Mouse (Mus musculus) macrophage (primary cell): ENCODE data around the gene Zfp334. TPM values are rescaled to one million over a fixed set of nuclear protein-coding genes. Genes with fewer than 3 reads are reported as not detected.

Source experiments
- H3K27ac ChIP-seq: fragments of 350-480 bp; formaldehyde crosslinking; 2 replicates; pipeline ENCODE4 v1.9.0; 2021
- H3K36me3 ChIP-seq: fragments of 350-480 bp; formaldehyde crosslinking; 2 replicates; pipeline ENCODE4 v1.9.0; 2021; ENCODE audit errors: inconsistent target
- H3K4me3 ChIP-seq: fragments of 350-480 bp; formaldehyde crosslinking; 2 replicates; pipeline ENCODE4 v1.9.0; 2021; ENCODE audit errors: inconsistent target
- H3K79me2 ChIP-seq: fragments of 350-480 bp; formaldehyde crosslinking; 2 replicates; pipeline ENCODE4 v1.9.0; 2021; ENCODE audit errors: inconsistent target
- WGBS: methylation state at CpG from one replicate; pipeline ENCODE4 v1.1.7; 2026; ENCODE audit warnings: inconsistent platforms; ENCODE audit not compliant: missing documents; 5-methylcytosine and 5-hydroxymethylcytosine counted together
- polyA plus RNA-seq: library from polyadenylated mRNA; stranded (reverse); fragments of 250-400 nt; gene quantifications from 3 replicates; pipeline ENCODE4 v1.2.4, GENCODE M21; 2018; ENCODE audit warnings: inconsistent platforms

The Zfp334 gene
- polyA plus RNA-seq, 1 experiment from 2014 or later = 0.06 TPM

DNA sequence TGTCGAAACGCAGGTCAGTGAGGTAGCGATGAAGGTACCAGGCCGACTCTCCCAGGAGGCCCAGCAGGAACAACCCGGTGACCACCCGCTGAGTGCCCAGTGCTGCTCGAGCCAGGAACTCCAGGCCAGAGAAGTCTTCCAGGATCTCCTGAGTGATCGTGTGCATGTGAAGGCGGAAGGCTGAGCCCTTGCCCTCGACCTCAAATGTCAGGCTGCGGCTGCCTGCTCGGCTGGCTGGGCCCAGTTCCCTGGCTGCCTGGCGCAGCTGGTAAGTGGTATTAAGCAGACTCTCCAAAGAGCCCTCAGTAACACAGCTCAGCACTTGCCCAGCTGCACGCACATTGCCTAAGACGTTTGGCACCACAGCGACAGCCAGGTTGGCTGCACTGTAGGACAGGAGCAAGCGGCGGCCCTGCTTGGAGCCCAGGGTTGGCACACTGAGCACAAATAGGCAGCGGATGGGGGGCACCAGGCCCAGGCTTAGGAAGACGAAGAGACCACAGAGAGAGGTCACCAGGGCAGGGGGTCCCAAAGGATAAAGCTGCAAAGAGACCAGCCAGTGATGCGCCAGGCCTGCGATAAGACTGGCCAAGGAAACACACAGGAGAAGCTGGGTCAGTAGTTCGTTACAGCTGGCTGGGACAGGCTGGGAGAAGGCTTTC, 9.6 kb upstream of the Zfp334 start:
- Histone ChIP-seq H3K27ac (no peak overlapping the region), H3K4me3 (no peak overlapping the region), H3K36me3 (no peaks in the 10 kb centered on the region), H3K79me2 (no peaks in the 10 kb centered on the region)
- WGBS = 94% methylated on average over 20 of the region's 23 CpGs

DNA sequence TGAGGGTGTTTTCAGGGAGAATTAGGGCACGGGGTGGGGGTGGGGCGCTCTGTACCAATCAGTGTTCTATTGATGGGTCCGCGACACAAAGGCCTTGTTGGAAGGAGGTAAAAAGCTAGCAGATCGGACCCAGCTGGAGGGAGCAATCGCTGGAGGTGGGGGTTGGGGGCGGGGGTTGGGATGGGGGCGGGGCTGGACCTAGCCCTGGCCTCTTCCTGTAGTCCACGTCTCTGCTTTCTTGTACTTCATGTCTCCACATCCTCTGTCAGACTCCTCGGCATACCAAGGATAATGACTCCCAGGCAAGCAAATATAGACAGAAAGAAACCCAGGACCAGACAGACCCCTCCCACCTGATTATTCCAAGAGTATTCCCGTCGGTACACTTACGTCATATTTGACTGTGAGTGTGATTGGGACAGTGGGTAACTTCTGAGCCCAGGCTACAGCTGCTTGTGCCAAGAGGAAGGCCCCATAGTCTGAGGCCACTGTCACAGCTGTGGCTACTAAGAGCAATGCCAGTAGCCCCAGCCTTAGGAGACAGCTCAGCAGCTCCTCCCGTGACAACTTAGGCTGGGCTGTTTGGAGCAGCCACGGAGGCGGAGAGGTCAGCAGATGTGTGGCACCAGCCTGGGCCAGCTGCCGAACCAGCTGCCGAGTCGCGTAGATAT, 8.9 kb upstream of the Zfp334 start:
- Histone ChIP-seq H3K36me3 (no peaks in the 10 kb centered on the region), H3K27ac (no peak overlapping the region), H3K4me3 (no peak overlapping the region), H3K79me2 (no peaks in the 10 kb centered on the region)
- 86% methylated on average over 19 of the region's 20 CpGs for WGBS

DNA sequence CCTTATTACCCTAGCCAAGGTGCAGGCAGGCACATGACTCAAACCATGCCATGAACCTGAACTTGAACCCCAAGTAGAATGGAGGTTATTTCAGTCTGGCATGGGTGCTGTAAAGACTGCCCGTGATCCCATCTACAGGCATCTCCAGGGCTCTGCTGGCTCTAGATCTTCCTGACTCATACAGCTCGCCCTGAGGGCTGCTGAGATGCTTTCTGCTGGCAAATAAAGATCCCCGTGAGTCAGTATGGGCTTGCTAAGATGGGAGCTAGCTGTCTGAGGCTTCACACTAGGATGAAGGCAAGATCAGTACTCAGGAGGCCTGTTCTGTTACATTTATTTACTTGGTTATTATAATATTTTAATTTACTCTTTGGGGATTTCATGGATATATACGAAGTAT, 4.1 kb upstream of the Zfp334 start:
- Histone ChIP-seq H3K27ac (no peak overlapping the region), H3K4me3 (no peak overlapping the region), H3K36me3 (no peaks in the 10 kb centered on the region), H3K79me2 (no peaks in the 10 kb centered on the region)
- WGBS = 91% methylated on average over 4 of the region's 4 CpGs

DNA sequence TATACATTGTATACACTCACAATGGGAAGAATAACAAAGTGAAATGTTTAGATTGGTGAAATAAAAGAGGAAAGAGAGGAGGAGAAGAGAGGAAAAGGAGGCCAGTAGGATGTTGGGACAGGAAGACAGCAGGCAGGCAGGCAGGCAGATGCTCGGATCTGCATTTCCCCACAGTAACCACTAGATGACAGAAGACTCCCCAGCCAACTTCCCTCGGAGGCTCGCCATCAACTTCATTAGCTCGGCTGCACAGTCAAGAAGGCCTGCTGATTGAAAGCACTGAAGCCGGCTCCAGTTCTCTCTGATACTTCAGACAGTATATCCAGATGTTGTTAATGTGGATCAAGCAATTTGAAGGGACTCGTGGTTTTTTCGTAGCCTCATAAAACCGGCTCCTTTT, 3.5 kb upstream of the Zfp334 start:
- WGBS = 24% methylated on average over 8 of the region's 8 CpGs
- H3K27ac ChIP-seq = no peak overlapping the region
- no peaks in the 10 kb centered on the region for H3K79me2 ChIP-seq
- no peaks in the 10 kb centered on the region for H3K36me3 ChIP-seq
- no peak overlapping the region for H3K4me3 ChIP-seq

DNA sequence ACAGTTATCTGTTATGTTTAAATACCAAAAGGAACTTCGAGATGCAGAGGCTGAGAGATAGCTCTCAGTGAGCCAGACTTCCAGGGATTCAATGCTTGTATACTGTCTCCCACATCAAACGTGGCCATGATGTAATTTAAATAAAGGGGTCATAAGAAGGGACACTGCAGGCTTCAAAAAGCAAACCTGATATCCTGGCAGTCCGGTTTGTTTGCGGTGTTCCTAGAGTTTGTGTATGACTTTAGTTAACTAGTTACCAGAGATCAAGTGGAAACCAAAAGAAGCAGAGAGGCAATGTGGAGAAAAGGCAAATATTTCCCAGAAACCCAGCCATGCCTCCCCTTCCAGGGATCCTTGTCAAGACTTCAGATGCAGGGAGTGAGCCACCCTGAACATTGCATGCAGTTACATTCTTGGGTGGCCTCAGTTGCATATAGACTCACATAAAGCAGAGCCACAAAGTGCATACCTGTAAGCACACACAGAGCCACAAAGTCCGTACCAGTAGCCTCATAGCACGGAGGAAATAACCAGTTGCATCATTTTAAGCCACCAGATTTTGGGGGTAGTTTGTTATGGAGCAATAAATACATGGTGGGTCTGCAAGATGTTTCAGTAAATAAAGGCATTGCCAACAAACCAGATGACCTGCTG, 1.4 kb upstream of the Zfp334 start:
- Histone ChIP-seq H3K36me3 (no peaks in the 10 kb centered on the region), H3K79me2 (no peaks in the 10 kb centered on the region), H3K27ac (no peak overlapping the region), H3K4me3 (no peak overlapping the region)
- 83% methylated on average over 6 of the region's 6 CpGs for WGBS

DNA sequence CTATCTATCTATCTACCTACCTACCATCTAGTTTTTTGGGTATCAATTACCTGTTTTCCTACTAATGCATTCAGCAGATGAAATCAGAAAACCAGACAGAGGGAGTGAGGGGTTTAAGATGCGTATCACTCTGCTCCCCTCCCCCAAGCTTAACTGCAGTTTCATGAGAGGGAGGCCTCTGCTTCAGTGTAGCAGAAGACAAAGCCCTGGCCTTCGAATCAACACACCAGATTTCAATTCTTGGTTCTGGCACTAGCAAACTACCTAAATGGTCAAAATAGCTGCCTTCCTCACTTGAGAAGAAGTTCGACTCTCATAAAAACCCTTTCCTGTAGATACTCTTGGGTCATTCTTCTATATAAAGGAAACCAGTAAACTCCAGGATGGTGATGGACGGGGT, 689 bp downstream of the Zfp334 start:
- WGBS = 67% methylated on average over 4 of the region's 4 CpGs
- no peak overlapping the region for H3K27ac ChIP-seq
- H3K4me3 ChIP-seq = no peak overlapping the region
- H3K79me2 ChIP-seq = no peaks in the 10 kb centered on the region
- no peaks in the 10 kb centered on the region for H3K36me3 ChIP-seq

DNA sequence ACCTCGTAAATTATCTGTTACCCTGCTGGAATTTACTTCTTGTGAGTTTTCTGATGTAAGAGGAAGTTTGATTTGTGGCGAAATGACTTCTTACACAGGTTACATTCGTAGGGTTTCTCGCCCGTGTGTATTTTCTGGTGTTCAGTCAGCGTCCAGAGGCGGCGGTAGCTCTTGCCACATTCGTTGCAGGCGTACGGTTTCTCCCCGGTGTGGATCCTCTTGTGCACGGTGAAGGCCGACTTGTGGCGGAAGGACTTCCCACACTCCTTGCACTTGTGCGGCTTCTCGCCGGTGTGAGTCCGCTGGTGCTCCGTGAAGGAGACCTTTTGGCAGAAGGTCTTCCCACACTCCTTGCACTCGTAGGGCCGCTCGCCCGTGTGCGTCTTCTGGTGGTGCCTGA, 8.0 kb downstream of the Zfp334 start:
- H3K27ac ChIP-seq = no peak overlapping the region
- H3K79me2 ChIP-seq = no peaks in the 10 kb centered on the region
- H3K36me3 ChIP-seq = no peaks in the 10 kb centered on the region
- no peak overlapping the region for H3K4me3 ChIP-seq
- 93% methylated on average over 22 of the region's 25 CpGs for WGBS

DNA sequence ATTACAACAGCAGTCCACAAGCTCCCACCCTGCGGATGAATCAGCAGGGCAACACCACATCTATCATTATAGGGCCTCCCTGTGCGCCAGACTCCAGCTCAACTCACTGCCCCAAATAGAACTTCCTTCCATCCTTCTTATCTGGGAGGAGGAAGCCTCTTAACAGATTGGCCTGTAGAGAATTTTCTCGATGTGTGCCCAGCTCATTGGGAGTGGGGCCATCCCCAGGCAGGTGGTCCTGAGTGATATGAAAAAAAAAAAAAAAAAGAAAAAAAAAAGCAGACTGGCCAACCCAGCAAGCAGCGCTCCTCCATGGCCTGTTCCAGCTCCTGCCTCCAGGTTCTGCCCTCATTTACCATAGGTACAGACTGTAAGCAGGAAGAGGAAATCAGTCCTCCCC, 12.1 kb downstream of the Zfp334 start:
- no peaks in the 10 kb centered on the region for H3K36me3 ChIP-seq
- no peak overlapping the region for H3K4me3 ChIP-seq
- 27% methylated on average over 4 of the region's 4 CpGs for WGBS
- H3K79me2 ChIP-seq = no peaks in the 10 kb centered on the region
- peak overlapping the region; percentile 42 for H3K27ac ChIP-seq

DNA sequence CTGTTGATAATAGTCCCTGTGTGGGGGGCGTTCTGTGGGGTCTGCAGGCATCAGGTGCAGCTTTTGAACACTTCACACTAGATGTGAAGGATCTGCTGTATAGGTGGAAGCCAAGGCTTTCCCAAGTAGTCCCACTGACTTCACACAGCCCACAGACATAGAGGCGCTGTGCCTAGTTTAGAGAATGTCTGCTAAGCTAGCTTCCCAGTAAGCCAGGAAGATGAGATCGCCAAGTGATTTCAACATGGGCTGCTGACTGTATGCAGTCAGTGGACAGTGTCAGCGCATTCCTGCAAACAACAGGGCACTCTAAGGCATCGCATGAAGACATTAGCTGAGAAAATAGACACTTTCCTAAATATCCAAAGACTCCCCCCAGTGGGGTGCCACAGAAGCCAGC, 12.6 kb downstream of the Zfp334 start:
- Histone ChIP-seq H3K79me2 (no peaks in the 10 kb centered on the region), H3K36me3 (no peaks in the 10 kb centered on the region), H3K27ac (peak overlapping the region; percentile 42), H3K4me3 (no peak overlapping the region)
- 86% methylated on average over 5 of the region's 5 CpGs for WGBS

DNA sequence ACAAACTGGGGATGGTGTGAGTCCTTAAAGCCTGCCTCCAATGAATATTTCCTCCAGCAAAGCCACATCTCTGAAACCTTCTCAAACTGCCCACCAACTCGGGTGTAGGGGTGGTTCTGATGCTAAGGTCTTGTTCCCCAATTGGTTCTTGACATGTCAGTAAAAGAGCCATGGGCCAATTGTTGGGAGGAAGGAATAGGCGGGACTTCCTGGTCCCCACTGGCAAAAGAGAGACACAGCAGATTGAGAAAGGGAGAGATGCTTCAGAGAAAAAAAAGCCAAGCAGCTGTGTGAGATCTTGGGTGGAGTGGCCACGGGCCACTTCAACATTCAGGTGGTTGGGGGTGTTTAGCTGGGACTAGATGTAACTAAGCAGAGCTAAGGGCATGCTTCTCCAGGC, 17.0 kb downstream of the Zfp334 start:
- Histone ChIP-seq H3K79me2 (no peaks in the 10 kb centered on the region), H3K36me3 (no peaks in the 10 kb centered on the region), H3K4me3 (no peak overlapping the region), H3K27ac (no peak overlapping the region)
- WGBS = 41% methylated on average over 3 of the region's 3 CpGs

DNA sequence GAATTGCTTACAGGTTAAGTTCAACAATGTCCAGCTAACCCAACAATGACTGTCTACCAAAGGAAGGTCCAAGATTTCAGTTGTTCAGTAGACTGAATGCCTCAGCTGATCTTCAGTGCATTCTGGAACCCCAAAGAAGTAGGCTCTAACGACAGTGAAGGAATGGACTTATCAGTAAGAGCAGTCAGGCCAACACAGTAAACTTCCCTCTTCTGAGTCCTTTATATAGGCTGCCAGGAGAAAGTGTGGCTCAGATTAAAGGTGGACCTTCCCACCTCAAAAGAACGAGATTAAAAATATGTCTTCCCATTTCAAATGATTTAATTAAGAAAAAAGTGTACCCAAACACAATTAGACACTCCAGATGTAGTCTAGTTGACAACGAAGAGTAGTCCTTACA, 17.7 kb downstream of the Zfp334 start:
- Histone ChIP-seq H3K27ac (no peak overlapping the region), H3K79me2 (no peaks in the 10 kb centered on the region), H3K36me3 (no peaks in the 10 kb centered on the region), H3K4me3 (no peak overlapping the region)
- WGBS = 36% methylated on average over 3 of the region's 3 CpGs

DNA sequence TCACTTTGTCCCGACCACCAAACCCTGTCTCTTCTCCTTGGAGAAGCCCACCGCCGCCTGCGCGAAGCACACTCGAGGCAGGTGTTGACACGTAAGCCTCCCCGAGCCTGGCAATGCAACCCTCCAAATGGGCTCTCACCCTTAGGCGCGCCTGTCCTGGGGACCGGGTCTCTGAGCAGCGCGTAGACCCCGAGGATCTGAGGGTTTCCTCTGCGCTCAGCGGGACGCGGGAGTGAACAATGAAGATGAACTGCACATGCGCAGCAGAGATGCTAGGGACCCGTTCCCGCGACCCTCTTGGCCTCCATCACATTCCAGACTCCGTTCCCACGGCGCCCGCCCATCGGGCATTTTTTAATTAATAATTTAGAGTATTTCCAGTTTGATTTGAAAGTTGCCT, 19.6 kb downstream of the Zfp334 start, which contains the start of gene Zfp663:
Zfp663 (minus strand) TSS at position 234 of the 400 bp plus-strand sequence.
- Histone ChIP-seq H3K79me2 (no peaks in the 10 kb centered on the region), H3K36me3 (no peaks in the 10 kb centered on the region), H3K4me3 (no peak within 1 kb of the TSS), H3K27ac (no peak within 1 kb of the TSS)
- 18% methylated on average over 27 of the region's 27 CpGs for WGBS

DNA sequence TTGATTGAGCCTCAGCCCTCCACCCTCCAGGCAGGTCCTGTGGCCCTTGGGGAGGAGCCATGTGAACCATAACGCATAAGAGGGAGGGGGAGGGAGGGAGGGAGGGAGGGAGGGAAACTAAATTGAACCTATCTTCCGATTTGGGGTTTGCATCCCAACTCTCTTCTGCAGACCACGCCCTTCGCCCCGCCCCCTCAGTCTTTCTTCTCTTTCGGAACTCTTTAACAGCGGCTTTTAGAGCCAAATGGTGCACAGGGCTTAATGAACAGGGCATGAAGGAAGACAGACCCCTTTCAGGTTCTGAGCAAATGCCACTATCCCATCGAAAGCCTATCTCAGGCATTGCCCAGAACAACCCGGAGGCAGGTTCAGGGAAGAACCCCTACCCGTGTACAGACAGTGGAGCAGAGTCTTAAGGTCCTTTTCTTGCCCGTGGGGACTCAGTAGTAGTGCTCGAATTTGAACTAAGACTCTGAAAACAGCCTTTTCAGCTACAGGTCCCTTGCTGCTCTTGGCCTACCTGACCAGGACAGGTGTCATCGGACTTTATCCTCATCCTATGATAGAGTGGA, 20.1 kb downstream of the Zfp334 start:
- Histone ChIP-seq H3K4me3 (no peak overlapping the region), H3K36me3 (no peaks in the 10 kb centered on the region), H3K79me2 (no peaks in the 10 kb centered on the region), H3K27ac (no peak overlapping the region)
- 8% methylated on average over 13 of the region's 13 CpGs for WGBS

DNA sequence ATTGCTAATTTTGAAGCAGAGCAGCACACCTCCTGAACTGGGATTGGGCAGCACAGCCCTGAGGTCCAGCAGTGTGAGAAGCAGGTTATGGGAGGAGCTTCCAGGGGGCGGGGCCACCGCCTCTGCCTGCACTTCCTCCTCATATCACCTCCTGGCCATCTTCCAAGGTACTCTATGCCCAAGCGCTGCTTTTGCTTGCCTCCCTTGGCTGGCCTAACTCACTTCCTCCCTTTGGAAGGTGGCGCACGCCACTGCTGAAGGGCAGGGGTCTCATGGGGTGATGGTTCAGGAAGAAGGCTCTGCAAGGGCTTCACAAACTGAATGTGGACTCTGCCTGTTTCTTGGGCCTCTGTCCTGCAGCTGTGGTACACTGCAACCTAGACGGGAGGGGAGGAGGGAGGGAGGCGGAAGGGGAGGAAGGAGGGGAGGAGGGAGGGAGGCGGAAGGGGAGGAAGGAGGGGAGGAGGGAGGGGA, 21.0 kb downstream of the Zfp334 start:
- H3K79me2 ChIP-seq = no peaks in the 10 kb centered on the region
- H3K27ac ChIP-seq = no peak overlapping the region
- no peak overlapping the region for H3K4me3 ChIP-seq
- H3K36me3 ChIP-seq = no peaks in the 10 kb centered on the region
- 4% methylated on average over 5 of the region's 8 CpGs for WGBS
